Mouse (Mus musculus): ENCODE data around the gene Cpeb4. TPM values are rescaled to one million over a fixed set of nuclear protein-coding genes. Genes with fewer than 3 reads are reported as not detected.

The Cpeb4 gene
- polyA plus RNA-seq, 1 experiment from 2014 or later = 2.3 TPM

- H3K4me1 ChIP-seq = no peaks in the 10 kb centered on the region
- H3K36me3 ChIP-seq = no peaks in the 10 kb centered on the region
- no peaks in the 10 kb centered on the region for H3K27me3 ChIP-seq
- 67% methylated on average over 1 of the region's 1 CpGs for WGBS
- no peak overlapping the region for H3K4me3 ChIP-seq
- no peak overlapping the region for H3K27ac ChIP-seq
- H3K9ac ChIP-seq = no peak overlapping the region
- H3K9me3 ChIP-seq = no peaks in the 10 kb centered on the region
- no peak overlapping the region for H3K4me2 ChIP-seq (replicated peaks)
- ATAC-seq (ENCODE audit: low FRiP score, low read depth) = no peak
These were observed 11.7 kb downstream of the Cpeb4 start for GRCm38 (mm10) chr11:31883671-31884070.

- no peak for ATAC-seq (ENCODE audit: low FRiP score, low read depth)
- H3K4me3 ChIP-seq = no peak overlapping the region
- H3K4me2 ChIP-seq (replicated peaks) = no peak overlapping the region
- H3K4me1 ChIP-seq = no peaks in the 10 kb centered on the region
- WGBS = 63% methylated on average over 1 of the region's 1 CpGs
- no peaks in the 10 kb centered on the region for H3K27me3 ChIP-seq
- no peak overlapping the region for H3K27ac ChIP-seq
- H3K9me3 ChIP-seq = no peaks in the 10 kb centered on the region
- H3K9ac ChIP-seq = no peak overlapping the region
- no peaks in the 10 kb centered on the region for H3K36me3 ChIP-seq
These were observed 13.8 kb downstream of the Cpeb4 start for GRCm38 (mm10) chr11:31885765-31886164.

- Histone ChIP-seq H3K36me3 (no peaks in the 10 kb centered on the region), H3K4me3 (no peak overlapping the region), H3K9me3 (no peaks in the 10 kb centered on the region), H3K27me3 (no peaks in the 10 kb centered on the region), H3K4me2 (replicated peaks) (no peak overlapping the region), H3K27ac (no peak overlapping the region), H3K4me1 (no peaks in the 10 kb centered on the region), H3K9ac (no peak overlapping the region)
- ATAC-seq (ENCODE audit: low FRiP score, low read depth) = no peak
- 88% methylated on average over 1 of the region's 1 CpGs for WGBS
These were observed 16.2 kb downstream of the Cpeb4 start for GRCm38 (mm10) chr11:31888229-31888628.

GRCm38 (mm10) chr11:31892152-31892551, 20.1 kb downstream of the Cpeb4 start:
- Histone ChIP-seq H3K4me3 (no peak overlapping the region), H3K4me2 (replicated peaks) (no peak overlapping the region), H3K27me3 (no peaks in the 10 kb centered on the region), H3K27ac (no peak overlapping the region), H3K36me3 (no peaks in the 10 kb centered on the region), H3K9ac (no peak overlapping the region), H3K4me1 (no peaks in the 10 kb centered on the region), H3K9me3 (no peaks in the 10 kb centered on the region)
- ATAC-seq (ENCODE audit: low FRiP score, low read depth) = no peak
- 51% methylated on average over 3 of the region's 3 CpGs for WGBS

GRCm38 (mm10) chr11:31893639-31894038, 21.6 kb downstream of the Cpeb4 start:
- WGBS = 83% methylated on average over 2 of the region's 2 CpGs
- H3K9ac ChIP-seq = no peak overlapping the region
- no peaks in the 10 kb centered on the region for H3K27me3 ChIP-seq
- no peak overlapping the region for H3K4me3 ChIP-seq
- H3K9me3 ChIP-seq = no peaks in the 10 kb centered on the region
- no peaks in the 10 kb centered on the region for H3K36me3 ChIP-seq
- H3K4me2 ChIP-seq (replicated peaks) = no peak overlapping the region
- H3K4me1 ChIP-seq = no peaks in the 10 kb centered on the region
- H3K27ac ChIP-seq = no peak overlapping the region
- ATAC-seq (ENCODE audit: low FRiP score, low read depth) = no peak

DNA sequence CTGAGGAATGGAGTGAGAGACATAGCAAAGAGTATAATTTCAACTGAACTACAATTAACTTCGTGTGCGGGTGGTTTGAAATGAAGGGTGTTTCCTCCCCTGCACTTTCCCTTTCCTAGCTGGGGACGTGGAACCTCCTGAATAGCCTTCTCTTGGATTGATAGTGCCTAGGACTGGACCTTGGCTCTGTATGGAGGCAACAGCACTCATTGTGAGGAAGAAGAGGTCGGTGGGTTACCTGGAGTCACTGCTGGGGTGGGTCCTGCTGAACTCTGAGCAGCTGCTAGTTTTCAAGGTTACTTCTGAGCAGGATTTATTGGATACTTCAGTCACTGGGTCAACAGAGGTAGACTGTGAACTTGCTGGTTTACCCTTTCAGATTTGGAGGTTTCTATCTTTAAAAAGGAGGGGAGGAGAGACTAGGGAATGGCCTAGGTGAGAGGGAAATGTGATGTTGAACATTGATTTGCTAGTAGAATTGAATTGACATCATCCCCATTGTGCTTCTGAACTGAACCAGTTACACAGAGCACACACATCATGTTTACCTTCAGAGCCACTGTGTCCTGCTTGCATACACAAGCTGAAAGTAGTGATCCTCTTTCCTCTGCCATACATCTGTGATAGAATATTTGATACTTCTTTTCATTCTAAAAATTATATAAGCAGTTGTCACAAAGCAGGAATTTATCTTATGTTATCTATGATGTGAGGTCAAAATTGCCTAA, 24.2 kb downstream of the Cpeb4 start:
- Histone ChIP-seq H3K27ac (no peak overlapping the region), H3K9ac (no peak overlapping the region), H3K9me3 (no peaks in the 10 kb centered on the region), H3K4me3 (no peak overlapping the region), H3K27me3 (no peaks in the 10 kb centered on the region), H3K4me1 (peaks cover 6% of the 10 kb centered on the region), H3K36me3 (no peaks in the 10 kb centered on the region), H3K4me2 (replicated peaks) (no peak overlapping the region)
- no peak for ATAC-seq (ENCODE audit: low FRiP score, low read depth)
- 69% methylated on average over 4 of the region's 4 CpGs for WGBS

DNA sequence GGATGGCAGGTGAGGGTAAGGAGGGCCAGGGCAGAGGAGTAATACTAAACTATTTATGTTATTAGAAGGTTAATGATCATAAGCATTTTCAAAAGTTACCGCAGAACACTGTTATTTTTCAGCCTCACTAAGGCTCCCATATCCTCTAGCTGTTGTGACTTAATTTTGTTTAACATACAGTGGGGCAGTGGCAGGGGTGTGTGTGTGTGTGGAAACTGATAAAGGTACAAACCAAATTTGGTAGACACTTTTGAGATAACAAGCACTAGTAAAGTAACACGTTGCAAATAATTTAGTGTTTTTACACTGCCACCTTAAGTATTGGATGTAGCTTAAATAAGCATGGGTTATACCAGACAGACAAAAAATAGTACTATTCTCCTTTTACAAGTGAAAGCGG, 24.9 kb downstream of the Cpeb4 start:
- Histone ChIP-seq H3K27me3 (no peaks in the 10 kb centered on the region), H3K4me1 (peaks cover 6% of the 10 kb centered on the region), H3K9ac (no peak overlapping the region), H3K4me2 (replicated peaks) (no peak overlapping the region), H3K27ac (no peak overlapping the region), H3K9me3 (no peaks in the 10 kb centered on the region), H3K4me3 (no peak overlapping the region), H3K36me3 (no peaks in the 10 kb centered on the region)
- 79% methylated on average over 3 of the region's 3 CpGs for WGBS
- no peak for ATAC-seq (ENCODE audit: low FRiP score, low read depth)

DNA sequence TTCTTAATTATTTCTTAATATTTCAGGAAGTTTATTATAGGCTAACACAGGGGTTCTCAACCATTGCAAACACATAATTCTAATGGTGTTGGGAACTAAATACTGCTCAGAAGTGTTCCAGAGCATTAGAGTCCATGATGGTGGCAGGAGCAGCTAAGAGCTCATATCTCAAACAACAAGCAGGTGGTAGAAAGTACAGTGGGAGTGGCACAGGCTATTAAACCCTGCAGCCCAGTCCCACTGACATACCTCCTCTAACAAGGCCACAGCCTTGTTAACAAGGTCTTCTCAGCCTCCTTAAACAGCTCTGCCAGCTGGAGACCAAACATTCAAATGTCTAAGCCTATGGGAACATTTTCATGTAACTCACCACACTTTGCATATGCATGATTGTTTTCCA, 27.2 kb downstream of the Cpeb4 start:
- H3K36me3 ChIP-seq = no peaks in the 10 kb centered on the region
- H3K9ac ChIP-seq = no peak overlapping the region
- H3K4me3 ChIP-seq = no peak overlapping the region
- H3K27me3 ChIP-seq = no peaks in the 10 kb centered on the region
- no peaks in the 10 kb centered on the region for H3K9me3 ChIP-seq
- no peak overlapping the region for H3K27ac ChIP-seq
- H3K4me2 ChIP-seq (replicated peaks) = no peak overlapping the region
- no peak for ATAC-seq (ENCODE audit: low FRiP score, low read depth)
- peaks cover 6% of the 10 kb centered on the region for H3K4me1 ChIP-seq

- Histone ChIP-seq H3K4me1 (peaks cover 6% of the 10 kb centered on the region), H3K27me3 (no peaks in the 10 kb centered on the region), H3K9ac (no peak overlapping the region), H3K4me2 (replicated peaks) (no peak overlapping the region), H3K9me3 (no peaks in the 10 kb centered on the region), H3K36me3 (no peaks in the 10 kb centered on the region), H3K27ac (peak overlapping the region; percentile 15; the same call in 1 of the 2 replicates), H3K4me3 (no peak overlapping the region)
- 3% methylated on average over 1 of the region's 1 CpGs for WGBS
- ATAC-seq (ENCODE audit: low FRiP score, low read depth) = no peak
These were observed 28.7 kb downstream of the Cpeb4 start for GRCm38 (mm10) chr11:31900736-31901135.

- H3K9me3 ChIP-seq = no peaks in the 10 kb centered on the region
- ATAC-seq (ENCODE audit: low FRiP score, low read depth) = no peak
- WGBS = 81% methylated on average over 1 of the region's 1 CpGs
These were observed 30.4 kb downstream of the Cpeb4 start for GRCm38 (mm10) chr11:31902251-31903001.

GRCm38 (mm10) chr11:31906499-31906898, 34.5 kb downstream of the Cpeb4 start:
- Histone ChIP-seq H3K9ac (no peak overlapping the region), H3K9me3 (no peaks in the 10 kb centered on the region), H3K27me3 (no peaks in the 10 kb centered on the region), H3K4me3 (no peak overlapping the region), H3K4me2 (replicated peaks) (no peak overlapping the region), H3K36me3 (no peaks in the 10 kb centered on the region), H3K4me1 (no peaks in the 10 kb centered on the region), H3K27ac (no peak overlapping the region)
- no peak for ATAC-seq (ENCODE audit: low FRiP score, low read depth)

More at GRCm38 (mm10) chr11:31902251-31903001, 30.4 kb downstream of the Cpeb4 start:
- H3K9ac ChIP-seq = no peak overlapping the region
- no peaks in the 10 kb centered on the region for H3K27me3 ChIP-seq
- H3K27ac ChIP-seq = no peak overlapping the region
- no peak overlapping the region for H3K4me2 ChIP-seq (replicated peaks)
- H3K36me3 ChIP-seq = no peaks in the 10 kb centered on the region
- peaks cover 6% of the 10 kb centered on the region for H3K4me1 ChIP-seq
- no peak overlapping the region for H3K4me3 ChIP-seq

DNA sequence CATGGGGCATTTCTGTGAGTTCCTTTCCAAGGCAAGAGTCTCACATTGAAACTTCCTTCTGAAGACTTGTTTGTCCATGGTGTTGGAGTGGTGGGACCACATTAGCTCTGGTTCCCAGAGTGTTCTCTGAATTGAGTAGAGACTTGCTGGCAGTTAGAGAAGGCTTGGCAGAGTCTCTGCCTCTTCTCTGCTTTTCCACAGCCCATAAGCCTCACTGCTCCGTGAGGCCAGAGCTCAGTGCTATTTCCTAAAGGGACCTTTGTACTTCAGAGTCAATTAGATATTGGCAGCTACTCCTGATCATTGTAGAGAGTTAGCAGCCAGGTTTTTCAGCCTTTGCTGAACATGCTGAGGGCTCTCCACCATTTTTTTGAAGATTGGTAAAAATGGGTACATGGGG, 35.6 kb downstream of the Cpeb4 start:
- Histone ChIP-seq H3K4me1 (no peaks in the 10 kb centered on the region), H3K27ac (no peak overlapping the region), H3K9me3 (no peaks in the 10 kb centered on the region), H3K27me3 (no peaks in the 10 kb centered on the region), H3K9ac (no peak overlapping the region), H3K4me3 (no peak overlapping the region), H3K36me3 (no peaks in the 10 kb centered on the region), H3K4me2 (replicated peaks) (no peak overlapping the region)
- no peak for ATAC-seq (ENCODE audit: low FRiP score, low read depth)
- WGBS = 34% methylated on average over 1 of the region's 1 CpGs

DNA sequence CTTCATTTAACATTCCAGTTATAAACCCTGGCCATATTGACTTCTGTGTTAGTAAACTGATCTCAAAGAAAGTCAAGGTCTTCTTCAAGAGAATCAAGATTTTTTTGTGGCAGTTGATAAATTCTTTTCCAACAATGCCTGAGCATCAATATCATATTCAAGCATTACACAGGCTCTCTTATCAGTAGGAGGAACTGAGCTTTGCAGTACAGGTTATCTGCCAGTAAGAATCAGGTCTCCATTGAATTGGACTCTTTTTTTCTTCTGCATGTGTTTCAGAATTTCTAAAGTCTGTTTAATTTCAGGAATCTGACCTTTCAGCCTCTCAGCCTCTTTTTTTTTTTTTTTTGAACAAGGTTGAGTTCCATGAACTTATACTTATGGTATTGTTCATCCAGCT, 40.9 kb downstream of the Cpeb4 start:
- Histone ChIP-seq H3K4me3 (no peak overlapping the region), H3K9ac (no peak overlapping the region), H3K27me3 (no peaks in the 10 kb centered on the region), H3K4me2 (replicated peaks) (no peak overlapping the region), H3K4me1 (no peaks in the 10 kb centered on the region), H3K9me3 (no peaks in the 10 kb centered on the region), H3K27ac (no peak overlapping the region), H3K36me3 (no peaks in the 10 kb centered on the region)
- no peak for ATAC-seq (ENCODE audit: low FRiP score, low read depth)

Measured in limb, embryonic 13.5 days (tissue).